In genomic region chr16:56116155-56116554, GRCm38 (mm10) we compare ENCODE assay signal across 21 mouse cellular contexts.
DNase-seq lines count a peak whose midpoint lies in the region; ATAC-seq and TF ChIP-seq lines count a peak whose summit lies in the region.
"Had no signal": no experiment of that assay in that cellular context is flagged by ENCODE, and none has a peak within 500 bp of the region (broad histone marks: within the 10 kb centered on the region; RNA-seq: fewer than 3 reads in every experiment).

No protein-coding gene starts in this region.

- H3K27ac ChIP-seq in brown adipose tissue, adult 24 weeks (replicated peaks; ENCODE audit: low read depth, low read length): peak overlapping the region; percentile 4; the same call in 1 of the 2 replicates
- H3K27ac ChIP-seq in hindbrain, postnatal 0 days: no peak overlapping the region
- H3K27ac ChIP-seq: forebrain, embryonic 13.5 days; hindbrain, embryonic 14.5 days; intestine, embryonic 15.5 days; left cerebral cortex, adult 2 months; midbrain, embryonic 13.5 days had no signal

- intact Hi-C loops in heart, postnatal 36 days (cut with DNase I): loop anchor here (5.0 kb wide), 1 partner anchor 39 kb away; no protein-coding TSS in a partner anchor

- no peak for ATAC-seq in hindbrain, postnatal 0 days
- ATAC-seq: forebrain, embryonic 13.5 days; intestine, embryonic 15.5 days; midbrain, embryonic 13.5 days had no signal

- H3K4me1 ChIP-seq in brown adipose tissue, adult 24 weeks (ENCODE audit: control insufficient read depth, insufficient read depth, insufficient read length, low read length): no peaks in the 10 kb centered on the region
- no peaks in the 10 kb centered on the region for H3K4me1 ChIP-seq in hindbrain, postnatal 0 days (ENCODE audit: insufficient read depth, low read length)
- H3K4me1 ChIP-seq: forebrain, embryonic 13.5 days; intestine, embryonic 15.5 days; midbrain, embryonic 13.5 days had no signal

- H3K36me3 ChIP-seq in hindbrain, postnatal 0 days (ENCODE audit: insufficient read depth, low read length): peaks cover 7% of the 10 kb centered on the region; the same call in 1 of the 2 replicates

- H3K4me3 ChIP-seq in brown adipose tissue, adult 24 weeks (ENCODE audit: insufficient read depth, low read depth, low read length): no peak overlapping the region
- H3K4me3 ChIP-seq in hindbrain, postnatal 0 days (ENCODE audit: low read length): no peak overlapping the region
- H3K4me3 ChIP-seq: erythroblast, embryonic 14.5 days; forebrain, embryonic 13.5 days; intestine, embryonic 15.5 days; left cerebral cortex, adult 2 months; midbrain, embryonic 13.5 days had no signal

- no peaks in the 10 kb centered on the region for H3K27me3 ChIP-seq in hindbrain, postnatal 0 days (ENCODE audit: insufficient read depth, low read length)
- H3K27me3 ChIP-seq: forebrain, embryonic 13.5 days; intestine, embryonic 15.5 days; midbrain, embryonic 13.5 days had no signal

- H3K4me2 ChIP-seq in hindbrain, postnatal 0 days (ENCODE audit: low read depth, low read length): no peak overlapping the region
- H3K4me2 ChIP-seq: forebrain, embryonic 13.5 days; hindbrain, embryonic 14.5 days; intestine, embryonic 15.5 days; midbrain, embryonic 13.5 days had no signal

- WGBS in hindbrain, postnatal 0 days: 91% methylated on average over 5 of the region's 5 CpGs

- no peak overlapping the region for H3K9ac ChIP-seq in hindbrain, postnatal 0 days (replicated peaks; ENCODE audit: low read length)
- H3K9ac ChIP-seq: forebrain, embryonic 13.5 days; hindbrain, embryonic 14.5 days; intestine, embryonic 15.5 days; midbrain, embryonic 13.5 days had no signal

- no peak for TF ChIP-seq CTCF in hindbrain, postnatal 0 days (IDR thresholded peaks at IDR 0.05; ENCODE audit: low read depth)

- peak; percentile 13 for DNase-seq in heart, adult 8-10 months (ENCODE audit: low spot score)
- no peak for DNase-seq in heart, postnatal 36 days
- peak; percentile 25 for DNase-seq in lung, postnatal 10 days
- DNase-seq in lung, postnatal 4 days: no peak
- DNase-seq in ES-CJ7 (ENCODE audit: low read depth, low spot score): peak; percentile 82
- DNase-seq in hindbrain, postnatal 0 days (ENCODE audit: low spot score): no peak
- DNase-seq in embryo, embryonic 10.5 days (ENCODE audit: low spot score): no peak
- DNase-seq: cerebellum, adult 9-10 months; gastrocnemius, postnatal 25 days; kidney, postnatal 36 days; left cerebral cortex, postnatal 4 days; liver; right cerebral cortex, postnatal 4 days; thymus, postnatal 25 days had no signal

- no peaks in the 10 kb centered on the region for H3K9me3 ChIP-seq in hindbrain, postnatal 0 days (ENCODE audit: low read length)
- H3K9me3 ChIP-seq: intestine, embryonic 15.5 days had no signal

Comparison
In these comparisons a context has a peak if more than half of its experiments do, and no peak if none do; other contexts are left out.
1. DNase-seq: peak in heart, adult 8-10 months (single experiment), lung, postnatal 10 days (single experiment) and ES-CJ7 (single experiment); none in heart, postnatal 36 days (0 of 2), lung, postnatal 4 days (0 of 2), hindbrain, postnatal 0 days (single experiment) and embryo, embryonic 10.5 days (single experiment).